Mouse (Mus musculus): Measurements from ENCODE around the gene Nrbp1. TPM values are rescaled to one million over a fixed set of nuclear protein-coding genes. Genes with fewer than 3 reads are reported as not detected.

Nrbp1 gene
- polyA plus RNA-seq (2015; fragmentation: Nextera tagmentation; extraction: Ambion mirVana) = 95.9 and 102 TPM in 2 replicates

DNA sequence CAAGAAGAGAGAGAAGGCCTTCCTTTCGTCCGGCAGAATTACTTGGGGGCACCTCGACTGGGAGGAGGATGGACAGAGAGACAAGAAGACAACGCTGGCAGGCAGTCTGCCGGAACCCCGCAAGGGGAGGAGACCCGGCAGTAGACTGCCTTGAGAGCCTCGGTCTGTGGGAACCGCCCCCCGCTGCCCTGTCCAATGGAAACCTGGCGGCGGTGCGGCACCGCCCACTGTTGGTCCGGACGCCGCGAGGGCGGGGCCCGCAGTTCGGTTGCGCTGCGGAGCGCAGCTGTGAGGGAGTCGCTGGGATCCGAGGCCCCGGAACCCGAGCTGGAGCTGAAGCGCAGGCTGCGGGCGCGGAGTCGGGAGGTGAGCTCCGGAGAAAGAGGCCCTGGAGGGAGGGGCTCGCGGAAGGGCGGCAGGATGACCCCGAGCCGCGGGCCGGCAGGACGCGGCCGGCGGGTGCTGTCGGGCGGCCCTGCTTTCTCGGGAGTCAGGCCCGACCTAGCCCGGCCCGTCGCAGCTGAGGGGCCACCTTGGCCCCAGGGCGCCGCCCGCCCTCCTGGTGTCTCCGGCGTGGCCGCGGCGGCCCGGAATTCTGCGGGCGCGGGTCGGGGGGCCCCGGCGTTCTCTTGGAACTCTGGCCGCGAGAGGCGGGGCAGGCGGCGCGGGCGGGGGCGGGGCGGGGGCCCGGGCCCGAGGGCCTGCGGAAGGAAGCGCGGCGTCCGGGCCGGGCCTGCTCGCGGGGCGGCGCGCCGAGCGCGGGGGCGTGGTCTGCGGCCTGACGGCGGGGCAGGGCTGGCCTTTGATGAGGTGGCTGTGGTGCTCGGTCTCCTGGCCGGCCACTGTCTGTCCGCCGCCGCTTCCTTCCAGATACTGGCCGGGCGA lies at the start of gene Nrbp1, which contains the start of gene Gm9970:
Nrbp1 (plus strand) TSS at position 228 of the 885 bp plus-strand sequence.
Gm9970 (minus strand) TSS at position 596 of the 885 bp plus-strand sequence.

DNA sequence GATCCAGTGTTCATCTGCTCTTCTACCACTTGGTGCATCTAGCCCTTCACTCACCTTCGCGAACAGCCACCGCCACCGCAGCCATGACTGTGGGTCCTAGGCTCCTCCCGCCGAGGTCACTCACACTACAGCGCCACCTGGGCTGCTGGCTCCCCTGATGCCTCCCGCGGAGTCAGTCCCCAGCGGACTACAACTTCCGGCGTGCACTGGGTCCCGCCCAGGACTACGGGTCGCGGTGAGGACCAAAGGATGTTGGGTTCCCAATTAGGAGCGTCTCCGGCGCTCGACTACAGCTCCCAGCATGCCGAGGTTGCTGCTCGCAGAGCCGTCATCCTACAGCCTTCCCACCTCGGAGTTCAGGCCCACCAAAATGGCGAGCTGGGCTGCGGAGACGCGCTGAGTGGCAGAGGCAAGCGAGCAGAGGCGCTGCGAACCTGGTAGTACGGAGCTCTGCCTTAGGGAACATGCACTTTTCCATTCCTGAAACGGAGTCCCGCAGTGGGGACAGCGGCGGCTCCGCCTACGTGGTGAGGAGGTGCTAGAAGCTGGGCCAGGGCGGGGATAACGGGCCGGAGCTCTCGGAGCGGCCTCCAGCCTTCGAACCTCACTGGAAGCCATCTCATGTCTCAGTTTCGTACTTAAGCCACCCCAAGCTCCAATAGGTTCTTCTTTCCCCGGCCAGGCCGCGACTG lies 47.6 kb upstream of the Nrbp1 start, which contains the start of the genes Snx17 and Eif2b4:
Snx17 (plus strand) TSS at position 289 of the 692 bp plus-strand sequence.
Eif2b4 (minus strand) TSS at position 492 of the 692 bp plus-strand sequence.

GRCm38 (mm10) chr5:31201742-31202590 lies 38.7 kb upstream of the Nrbp1 start, which contains the start of gene Zfp513:
Gene Zfp513, minus strand, starts transcription at chr5:31202303.

DNA sequence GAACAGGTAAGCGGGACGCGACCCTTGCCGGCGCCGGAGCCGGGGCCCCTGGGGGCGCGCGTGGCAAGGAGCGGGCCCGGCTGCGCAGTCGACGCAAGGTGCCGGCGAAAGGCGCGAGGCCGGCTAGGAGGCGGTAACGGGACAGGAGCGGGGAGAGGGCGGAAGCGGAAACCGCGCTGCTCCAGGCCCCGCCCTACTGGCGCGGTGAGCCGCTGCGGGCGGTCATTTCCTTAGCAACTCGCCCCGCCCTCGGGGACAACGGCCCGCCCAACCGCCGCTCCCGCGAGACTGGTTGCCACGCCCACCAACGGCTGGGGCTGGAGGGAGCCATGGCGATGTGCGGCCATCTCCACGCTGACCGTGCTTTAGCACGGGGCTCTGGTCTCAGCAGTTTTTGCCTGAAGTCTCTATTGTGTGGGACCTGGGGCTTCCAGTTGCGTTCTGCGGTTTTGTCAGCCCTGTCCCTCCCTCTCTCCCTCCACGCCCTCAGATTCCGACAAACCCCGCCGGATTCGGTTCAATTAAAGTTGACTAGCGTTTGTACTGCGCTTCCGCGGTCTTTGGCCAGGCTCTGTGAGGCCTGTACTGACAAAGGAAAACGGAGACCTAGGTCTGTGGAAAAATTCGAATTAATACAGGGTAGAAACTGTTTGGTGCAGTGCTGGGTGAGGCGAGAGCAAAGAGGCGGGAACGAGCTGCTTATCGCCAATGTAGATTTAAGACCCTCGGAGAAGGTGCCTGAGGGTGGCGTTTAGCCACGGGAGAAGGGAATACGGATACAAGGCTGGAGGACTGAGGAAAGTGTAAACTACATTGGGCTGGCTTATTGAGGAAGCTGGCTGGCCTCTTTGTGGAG lies 20.0 kb upstream of the Nrbp1 start, which contains the start of gene Ppm1g:
Ppm1g (minus strand) TSS at position 240 of the 856 bp plus-strand sequence.

GRCm38 (mm10) chr5:31251541-31252101 lies 11.0 kb downstream of the Nrbp1 start, which contains the start of gene Krtcap3:
Gene Krtcap3, plus strand, starts transcription at chr5:31251691.

GRCm38 (mm10) chr5:31290521-31291360 lies 50.1 kb downstream of the Nrbp1 start, which contains the start of gene Ift172:
Gene Ift172, minus strand, starts transcription at chr5:31291116.

DNA sequence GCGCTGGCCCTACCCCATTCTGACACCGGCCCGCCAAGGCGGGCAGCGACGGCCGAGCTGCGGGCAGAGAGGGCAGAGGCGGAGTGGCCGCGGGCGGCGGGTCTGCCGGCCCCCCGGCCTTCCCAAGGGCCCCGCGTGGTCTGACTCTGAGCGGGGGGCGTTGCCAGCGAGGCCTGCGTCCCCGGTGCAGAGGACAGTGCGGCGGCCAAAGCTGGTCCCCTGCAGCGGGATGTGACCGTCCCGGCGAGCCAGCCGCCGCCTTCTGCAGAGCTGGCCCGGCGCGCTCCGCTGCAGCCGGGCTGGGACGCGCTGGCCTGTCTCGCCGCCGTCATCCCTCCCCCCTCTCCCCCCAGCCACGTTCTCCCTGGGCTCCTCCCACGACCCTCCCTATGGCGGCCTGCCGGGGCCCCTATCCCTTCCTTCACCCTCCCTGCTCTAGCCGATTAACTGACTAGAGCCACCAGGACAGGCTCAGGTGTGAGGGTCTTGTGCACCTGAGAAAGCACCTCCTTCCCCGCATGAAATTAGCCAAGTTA lies 55.0 kb downstream of the Nrbp1 start, which contains the start of gene Fndc4:
Fndc4 (minus strand) TSS at position 475 of the 536 bp plus-strand sequence.

DNA sequence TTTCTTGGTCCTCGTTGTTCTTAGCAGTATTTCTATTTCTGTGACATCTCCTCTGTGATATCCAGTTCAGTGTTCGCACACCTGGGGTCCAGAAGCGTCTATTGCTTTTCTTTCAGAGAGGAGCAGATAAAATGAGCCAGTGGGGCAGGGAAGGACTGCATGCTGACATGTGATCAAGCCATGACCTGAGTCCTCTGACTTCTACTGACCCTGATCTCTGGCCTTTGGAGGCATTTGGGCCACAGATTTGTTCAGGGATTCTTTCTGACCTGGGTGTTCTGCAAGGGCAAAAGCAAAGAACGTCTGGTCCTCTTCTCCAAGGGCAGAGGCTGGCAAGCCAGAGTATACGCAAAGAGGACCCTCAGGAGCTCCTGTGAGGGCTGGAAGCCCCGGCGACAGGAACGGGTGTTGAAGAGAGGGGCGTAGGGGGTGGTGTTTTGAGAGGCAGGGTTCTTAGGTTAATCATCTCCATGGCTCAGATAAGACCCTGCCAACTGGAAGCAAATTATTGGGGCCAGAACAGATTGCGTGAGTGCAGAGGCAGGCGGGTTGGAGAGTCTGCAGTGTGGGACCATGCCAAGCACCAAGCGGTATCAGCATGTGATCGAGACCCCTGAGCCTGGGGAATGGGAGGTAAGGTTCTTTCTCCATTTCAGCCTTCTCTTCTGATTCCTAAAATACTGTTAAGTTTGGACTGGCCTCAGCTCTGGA lies 56.5 kb downstream of the Nrbp1 start, which contains the start of gene Gckr:
Gckr (plus strand) TSS at position 397 of the 711 bp plus-strand sequence.

Other genes starting within 250 kb of the Nrbp1 start
- 262 and 282 TPM in 2 replicates for gene Atraid, start 192.6 kb upstream of the Nrbp1 start, polyA plus RNA-seq (2015; fragmentation: Nextera tagmentation; extraction: Ambion mirVana)
- 10.1 and 11.2 TPM in 2 replicates for gene Slc5a6, start 191.9 kb upstream of the Nrbp1 start, polyA plus RNA-seq (2015; fragmentation: Nextera tagmentation; extraction: Ambion mirVana)
- 6.1 and 6.4 TPM in 2 replicates for gene Cad, start 186.1 kb upstream of the Nrbp1 start, polyA plus RNA-seq (2015; fragmentation: Nextera tagmentation; extraction: Ambion mirVana)
- not detected in 2 replicates for gene Dnajc5g, start 134.6 kb upstream of the Nrbp1 start, polyA plus RNA-seq (2015; fragmentation: Nextera tagmentation; extraction: Ambion mirVana)
- 0.08 TPM in 1 of 2 replicates, not detected in the other for gene Slc30a3, start 132.6 kb upstream of the Nrbp1 start, polyA plus RNA-seq (2015; fragmentation: Nextera tagmentation; extraction: Ambion mirVana)
- 210 and 232 TPM in 2 replicates for gene Trim54, start 124.2 kb upstream of the Nrbp1 start, polyA plus RNA-seq (2015; fragmentation: Nextera tagmentation; extraction: Ambion mirVana)
- 1.1 TPM in 2 replicates for gene Ucn, start 102.0 kb upstream of the Nrbp1 start, polyA plus RNA-seq (2015; fragmentation: Nextera tagmentation; extraction: Ambion mirVana)
- 62.8 and 67.1 TPM in 2 replicates for gene Mpv17, start 86.6 kb upstream of the Nrbp1 start, polyA plus RNA-seq (2015; fragmentation: Nextera tagmentation; extraction: Ambion mirVana)
- 0.51 and 0.68 TPM in 2 replicates for gene Gm29609, start 61.0 kb upstream of the Nrbp1 start, polyA plus RNA-seq (2015; fragmentation: Nextera tagmentation; extraction: Ambion mirVana)
- gene Gtf3c2, start 60.7 kb upstream of the Nrbp1 start, polyA plus RNA-seq (2015; fragmentation: Nextera tagmentation; extraction: Ambion mirVana) = 20.8 and 21.8 TPM in 2 replicates
- gene Snx17, start 47.6 kb upstream of the Nrbp1 start, polyA plus RNA-seq (2015; fragmentation: Nextera tagmentation; extraction: Ambion mirVana) = 96.4 and 109 TPM in 2 replicates
- gene Eif2b4, start 47.4 kb upstream of the Nrbp1 start, polyA plus RNA-seq (2015; fragmentation: Nextera tagmentation; extraction: Ambion mirVana) = 61.4 and 74.4 TPM in 2 replicates
- gene Zfp513, start 38.6 kb upstream of the Nrbp1 start, polyA plus RNA-seq (2015; fragmentation: Nextera tagmentation; extraction: Ambion mirVana) = 3.6 and 6.5 TPM in 2 replicates
- gene Ppm1g, start 20.2 kb upstream of the Nrbp1 start, polyA plus RNA-seq (2015; fragmentation: Nextera tagmentation; extraction: Ambion mirVana) = 37.5 and 45.6 TPM in 2 replicates
- gene Gm9970, start 368 bp downstream of the Nrbp1 start, polyA plus RNA-seq (2015; fragmentation: Nextera tagmentation; extraction: Ambion mirVana) = 0.87 TPM in 2 replicates
- 0.74 and 1.2 TPM in 2 replicates for gene Krtcap3, start 10.8 kb downstream of the Nrbp1 start, polyA plus RNA-seq (2015; fragmentation: Nextera tagmentation; extraction: Ambion mirVana)
- 10.1 and 11.2 TPM in 2 replicates for gene Ift172, start 50.3 kb downstream of the Nrbp1 start, polyA plus RNA-seq (2015; fragmentation: Nextera tagmentation; extraction: Ambion mirVana)
- 14.3 and 18.7 TPM in 2 replicates for gene Fndc4, start 55.2 kb downstream of the Nrbp1 start, polyA plus RNA-seq (2015; fragmentation: Nextera tagmentation; extraction: Ambion mirVana)
- 0.19 and 0.22 TPM in 2 replicates for gene Gckr, start 56.6 kb downstream of the Nrbp1 start, polyA plus RNA-seq (2015; fragmentation: Nextera tagmentation; extraction: Ambion mirVana)
- gene Zfp512, start 211.6 kb downstream of the Nrbp1 start, polyA plus RNA-seq (2015; fragmentation: Nextera tagmentation; extraction: Ambion mirVana) = 15.9 and 17.5 TPM in 2 replicates
- gene 4930548H24Rik, start 244.9 kb downstream of the Nrbp1 start, polyA plus RNA-seq (2015; fragmentation: Nextera tagmentation; extraction: Ambion mirVana) = not detected in 2 replicates